Mouse (Mus musculus) heart, embryonic 12.5 days (tissue): Measurements from ENCODE around the gene Ccdc117. TPM values are rescaled to one million over a fixed set of nuclear protein-coding genes. Genes with fewer than 3 reads are reported as not detected.
A peak's percentile ranks its signal among the peaks of the same experiment; 100 is the strongest.

ENCODE experiments used
- ATAC-seq: fragments of 200-750 bp; cut with Nextera tagmentation; 2 replicates; pipeline ENCODE4 v1.8.0; 2017; ENCODE audit warnings: moderate TSS enrichment, moderate library complexity; ENCODE audit not compliant: insufficient number of reproducible peaks, low FRiP score
- H3K27ac ChIP-seq: fragments of 300-500 bp; sonication (generic); 2 replicates; pipeline ENCODE4 v1.5.1; 2016; ENCODE audit warnings: mild to moderate bottlenecking, moderate library complexity; ENCODE audit not compliant: poor library complexity, severe bottlenecking
- H3K27me3 ChIP-seq: fragments of 300-500 bp; sonication (generic); replicated peaks from 2 replicates; pipeline ENCODE4 v1.6.1; 2016; ENCODE audit warnings: mild to moderate bottlenecking, moderate library complexity
- H3K36me3 ChIP-seq: fragments of 300-500 bp; sonication (generic); 2 replicates; pipeline ENCODE4 v1.6.1; 2016; ENCODE audit warnings: mild to moderate bottlenecking, moderate library complexity
- H3K4me1 ChIP-seq: fragments of 300-500 bp; sonication (generic); replicated peaks from 2 replicates; pipeline ENCODE4 v1.6.1; 2016; ENCODE audit warnings: mild to moderate bottlenecking
- H3K4me2 ChIP-seq: fragments of 300-500 bp; sonication (generic); 2 replicates; pipeline ENCODE4 v1.6.1; 2016; ENCODE audit warnings: mild to moderate bottlenecking, moderate library complexity
- H3K4me3 ChIP-seq: fragments of 300-500 bp; sonication (generic); 2 replicates; pipeline ENCODE4 v1.5.1; 2016; ENCODE audit warnings: mild to moderate bottlenecking
- H3K9ac ChIP-seq: fragments of 300-500 bp; sonication (generic); 2 replicates; pipeline ENCODE4 v1.6.1; 2016; ENCODE audit warnings: mild to moderate bottlenecking, moderate library complexity
- H3K9me3 ChIP-seq: fragments of 300-500 bp; sonication (generic); replicated peaks from 2 replicates; pipeline ENCODE4 v1.6.1; 2016; ENCODE audit warnings: mild to moderate bottlenecking, moderate library complexity
- WGBS: fragments of 180-500 bp; shearing (Covaris S2); methylation state at CpG from one replicate; pipeline ENCODE4 v1.1.7; 2016; 5-methylcytosine and 5-hydroxymethylcytosine counted together
- polyA plus RNA-seq: library from polyadenylated mRNA; unstranded; fragments of >200 nt; fragmentation: Nextera tagmentation; extraction: Ambion mirVana; gene quantifications from 2 replicates; pipeline ENCODE4 v1.2.1, GENCODE M21; 2016

The Ccdc117 gene
- 16.4 and 17.9 TPM in 2 replicates for polyA plus RNA-seq

DNA sequence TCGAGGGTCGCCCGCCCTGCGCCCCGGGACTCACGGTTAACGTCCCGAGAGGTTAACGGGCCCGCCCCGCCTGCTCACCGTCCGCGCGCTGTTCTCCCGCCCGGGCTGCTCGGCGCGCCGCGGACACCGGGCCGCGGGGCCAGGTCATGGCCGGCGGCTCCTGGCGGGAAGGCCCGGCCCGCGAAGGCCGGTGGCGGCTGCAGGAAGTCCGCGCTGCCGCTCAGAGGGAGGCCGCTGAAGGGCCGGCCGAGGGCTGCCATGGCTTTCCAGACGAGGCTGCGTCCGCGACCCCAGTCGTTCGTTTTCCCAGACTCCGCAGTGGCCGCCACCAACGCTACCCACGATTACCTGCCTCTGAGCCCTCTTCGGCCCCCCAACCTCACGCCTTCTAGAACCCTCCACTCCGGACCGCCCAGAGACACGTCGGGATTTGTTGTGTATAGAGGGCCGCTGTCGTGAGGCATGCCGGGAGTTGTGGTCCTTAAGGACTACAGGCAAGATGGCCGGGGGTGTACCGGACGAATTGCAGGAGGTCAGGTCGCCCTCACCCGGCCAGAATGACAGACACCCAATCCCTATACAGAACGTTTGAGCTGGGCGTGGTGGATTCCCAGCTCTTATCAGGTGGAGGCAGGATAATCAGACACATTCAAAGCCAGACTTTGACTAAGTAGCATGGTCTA, at the start of gene Ccdc117:
TSS of gene Ccdc117 (minus strand) at position 389 of the 683 bp plus-strand sequence.
- Histone ChIP-seq H3K36me3 (peaks cover 10% of the 10 kb centered on the region), H3K9me3 (no peaks in the 10 kb centered on the region), H3K9ac (peak within 1 kb of the TSS; percentile 96), H3K4me3 (peak within 1 kb of the TSS; percentile 97), H3K4me2 (peak within 1 kb of the TSS; percentile 81), H3K4me1 (peaks cover 11% of the 10 kb centered on the region), H3K27me3 (no peaks in the 10 kb centered on the region), H3K27ac (peak within 1 kb of the TSS; percentile 78)
- under 1% methylated on average over 65 of the region's 65 CpGs for WGBS
- peak; percentile 99 for ATAC-seq

DNA sequence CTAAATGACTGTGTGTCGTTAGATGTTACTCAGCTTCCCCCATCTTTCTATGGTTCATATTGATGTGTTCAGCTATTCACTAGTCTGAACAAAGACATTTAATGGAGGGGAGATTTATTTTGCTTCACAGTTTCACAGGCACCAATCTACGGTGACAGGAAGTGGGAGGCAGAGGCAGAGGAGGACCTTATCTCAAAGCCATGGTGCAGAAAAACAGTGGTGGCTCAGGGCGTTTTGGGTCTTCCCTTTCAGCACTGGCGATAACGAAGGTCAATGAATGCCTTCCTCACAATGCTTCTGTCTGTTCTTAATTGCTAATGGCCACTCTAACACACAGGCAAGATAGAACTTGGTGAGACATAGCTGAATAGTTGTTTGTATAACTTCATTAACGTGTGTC, 33.1 kb upstream of the Ccdc117 start:
- Histone ChIP-seq H3K4me1 (peaks cover 18% of the 10 kb centered on the region), H3K36me3 (no peaks in the 10 kb centered on the region), H3K27ac (no peak overlapping the region), H3K27me3 (no peaks in the 10 kb centered on the region), H3K9ac (no peak overlapping the region), H3K4me2 (no peak overlapping the region), H3K9me3 (no peaks in the 10 kb centered on the region), H3K4me3 (no peak overlapping the region)
- ATAC-seq = peak; percentile 75
- WGBS = 35% methylated on average over 6 of the region's 6 CpGs

DNA sequence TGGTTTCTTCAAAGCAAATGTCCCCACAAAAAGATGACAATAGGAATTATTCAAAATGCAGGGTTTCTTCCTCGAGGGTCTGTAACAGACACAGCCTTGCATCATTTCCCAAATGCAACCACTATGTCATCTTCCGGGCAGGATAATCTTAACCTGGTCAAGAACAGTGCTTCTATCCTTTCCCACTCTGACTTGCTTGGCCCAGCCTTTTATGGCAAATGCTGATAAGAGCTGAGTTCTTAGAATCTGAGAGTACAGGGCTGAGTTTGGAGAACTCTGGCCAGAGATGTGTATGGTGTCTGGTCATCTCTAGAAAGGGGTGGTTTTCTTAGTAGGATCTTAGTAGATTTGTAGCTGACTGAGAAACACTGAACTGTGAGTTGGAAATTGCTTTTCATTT, 31.8 kb upstream of the Ccdc117 start:
- Histone ChIP-seq H3K27me3 (no peaks in the 10 kb centered on the region), H3K4me1 (peaks cover 16% of the 10 kb centered on the region), H3K27ac (no peak overlapping the region), H3K4me3 (no peak overlapping the region), H3K4me2 (no peak overlapping the region), H3K36me3 (no peaks in the 10 kb centered on the region), H3K9me3 (no peaks in the 10 kb centered on the region), H3K9ac (no peak overlapping the region)
- WGBS = 43% methylated on average over 2 of the region's 2 CpGs
- peak; percentile 91 for ATAC-seq

DNA sequence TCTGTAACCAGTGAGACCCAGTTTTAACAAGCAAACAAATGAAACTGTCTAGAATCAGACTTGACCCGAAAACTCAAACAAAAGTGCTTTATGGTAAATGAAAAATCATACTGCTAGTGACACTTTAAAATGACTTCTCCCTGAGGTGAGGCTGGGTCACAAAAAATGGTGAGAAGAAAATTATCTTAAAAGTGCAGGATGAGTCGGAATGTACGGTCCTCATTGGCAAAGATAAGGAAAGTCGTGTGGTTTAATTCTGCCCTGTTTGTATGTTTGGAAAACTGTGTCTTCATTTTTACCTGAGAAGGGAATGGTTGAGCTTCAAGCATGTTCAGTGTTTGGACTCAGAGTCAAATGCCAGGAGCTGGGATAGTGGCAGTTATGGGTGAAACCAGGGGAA, 29.9 kb upstream of the Ccdc117 start:
- Histone ChIP-seq H3K9me3 (0 out of 2 replicates have a peak, but pooled peaks cover 5% of the 10 kb centered on the region), H3K36me3 (no peaks in the 10 kb centered on the region), H3K4me3 (no peak overlapping the region), H3K9ac (no peak overlapping the region), H3K27me3 (no peaks in the 10 kb centered on the region), H3K4me1 (0 out of 2 replicates have a peak, but pooled peaks cover 4% of the 10 kb centered on the region), H3K4me2 (no peak overlapping the region), H3K27ac (no peak overlapping the region)
- 72% methylated on average over 4 of the region's 4 CpGs for WGBS
- no peak for ATAC-seq

DNA sequence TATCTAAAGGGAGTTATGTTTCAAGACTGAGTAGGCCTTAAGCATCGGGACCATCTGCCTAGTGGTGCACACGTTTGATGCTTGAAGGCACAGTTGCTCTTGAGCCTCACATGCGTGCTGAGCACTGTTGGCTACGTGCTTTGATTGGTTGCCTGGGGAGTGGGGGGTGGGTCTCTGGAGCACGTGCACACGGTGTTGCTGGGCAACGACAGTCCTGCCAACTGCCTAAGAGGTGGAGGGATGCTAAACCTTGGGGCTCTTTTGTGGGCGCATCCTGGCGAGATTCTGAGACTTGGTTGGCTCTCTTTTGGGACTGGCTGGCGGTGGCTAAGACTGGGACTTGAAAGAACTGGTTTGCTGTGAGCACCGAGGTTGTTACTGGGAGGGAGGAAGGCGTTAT, 27.5 kb upstream of the Ccdc117 start, which contains the start of gene Ankrd36:
TSS of gene Ankrd36 (plus strand) at position 211 of the 400 bp plus-strand sequence.
- no peaks in the 10 kb centered on the region for H3K27me3 ChIP-seq
- H3K4me1 ChIP-seq = 0 out of 2 replicates have a peak, but pooled peaks cover 4% of the 10 kb centered on the region
- 80% methylated on average over 12 of the region's 12 CpGs for WGBS
- no peak within 1 kb of the TSS for H3K27ac ChIP-seq
- 0 out of 2 replicates have a peak, but pooled peaks cover 5% of the 10 kb centered on the region for H3K9me3 ChIP-seq
- no peak within 1 kb of the TSS for H3K4me3 ChIP-seq
- no peak within 1 kb of the TSS for H3K9ac ChIP-seq
- H3K36me3 ChIP-seq = no peaks in the 10 kb centered on the region
- ATAC-seq = no peak
- H3K4me2 ChIP-seq = no peak within 1 kb of the TSS

DNA sequence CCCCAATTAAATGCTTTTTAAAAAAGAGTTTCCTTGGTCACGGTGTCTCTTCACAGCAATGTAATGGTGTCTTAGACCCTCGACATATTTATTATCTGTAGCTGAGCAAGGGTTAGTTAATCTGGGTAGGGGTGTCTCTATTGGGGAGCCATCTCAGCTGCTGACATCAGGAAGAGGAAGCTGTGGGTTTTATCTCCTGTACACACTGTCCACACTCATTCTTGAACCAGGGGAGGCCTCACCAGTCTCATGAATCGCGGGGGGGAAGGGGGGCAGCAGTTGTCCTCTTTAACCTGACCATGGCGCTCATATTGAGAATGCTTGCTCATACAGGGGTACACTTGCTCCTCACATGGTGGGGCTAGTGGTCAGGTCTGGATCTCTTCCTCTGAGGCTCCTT, 26.1 kb upstream of the Ccdc117 start:
- Histone ChIP-seq H3K27me3 (no peaks in the 10 kb centered on the region), H3K9ac (no peak overlapping the region), H3K4me3 (no peak overlapping the region), H3K36me3 (no peaks in the 10 kb centered on the region), H3K27ac (no peak overlapping the region), H3K4me2 (no peak overlapping the region), H3K9me3 (0 out of 2 replicates have a peak, but pooled peaks cover 5% of the 10 kb centered on the region), H3K4me1 (peaks cover 5% of the 10 kb centered on the region; the same call in 1 of the 2 replicates)
- 83% methylated on average over 5 of the region's 5 CpGs for WGBS
- no peak for ATAC-seq

DNA sequence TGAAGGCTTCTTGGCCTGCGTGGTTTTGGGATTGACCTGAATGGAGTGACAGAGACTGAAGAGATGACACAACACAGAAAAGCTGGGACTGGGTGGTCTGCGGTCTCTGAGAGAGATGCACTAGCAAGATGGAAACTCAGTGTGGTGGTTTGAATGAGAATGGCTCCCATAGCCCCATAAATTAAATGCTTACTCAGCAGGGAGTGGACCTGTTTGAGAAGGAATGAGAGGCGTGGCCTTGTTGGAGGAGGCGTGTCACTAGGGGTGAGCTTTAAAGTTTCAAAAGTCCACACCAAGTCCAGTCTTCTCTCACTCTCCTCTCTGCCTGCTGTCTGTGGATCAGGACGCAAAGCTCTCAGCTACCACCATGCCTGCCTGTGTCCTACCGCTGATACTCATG, 25.7 kb upstream of the Ccdc117 start:
- H3K27ac ChIP-seq = no peak overlapping the region
- no peak overlapping the region for H3K4me2 ChIP-seq
- no peaks in the 10 kb centered on the region for H3K36me3 ChIP-seq
- H3K27me3 ChIP-seq = no peaks in the 10 kb centered on the region
- 0 out of 2 replicates have a peak, but pooled peaks cover 5% of the 10 kb centered on the region for H3K9me3 ChIP-seq
- no peak for ATAC-seq
- no peak overlapping the region for H3K9ac ChIP-seq
- peaks cover 10% of the 10 kb centered on the region; the same call in 1 of the 2 replicates for H3K4me1 ChIP-seq
- 94% methylated on average over 6 of the region's 6 CpGs for WGBS
- H3K4me3 ChIP-seq = no peak overlapping the region

DNA sequence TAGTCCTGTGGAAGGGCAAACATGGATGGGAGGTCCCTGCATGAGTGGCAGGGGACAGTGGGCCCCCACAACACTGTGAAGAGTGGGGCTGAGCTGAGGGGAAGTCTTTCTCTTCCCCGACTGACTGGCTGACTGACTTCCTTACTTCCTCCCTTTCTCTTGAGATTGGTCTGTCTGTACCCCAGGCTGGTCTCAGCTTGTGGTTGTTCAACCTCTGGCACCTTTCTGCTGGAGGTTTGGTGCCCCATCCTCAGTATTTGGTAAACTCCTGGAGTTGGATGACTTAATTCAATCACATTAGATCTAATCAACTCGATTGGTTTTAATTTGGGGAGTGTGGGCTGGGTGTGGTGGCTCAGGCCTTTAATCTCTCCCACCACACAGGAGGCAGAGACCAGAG, 24.5 kb upstream of the Ccdc117 start:
- Histone ChIP-seq H3K4me1 (peaks cover 10% of the 10 kb centered on the region; the same call in 1 of the 2 replicates), H3K36me3 (no peaks in the 10 kb centered on the region), H3K27me3 (no peaks in the 10 kb centered on the region), H3K4me2 (no peak overlapping the region), H3K4me3 (no peak overlapping the region), H3K9ac (no peak overlapping the region), H3K9me3 (0 out of 2 replicates have a peak, but pooled peaks cover 5% of the 10 kb centered on the region), H3K27ac (no peak overlapping the region)
- WGBS = 60% methylated on average over 2 of the region's 2 CpGs
- ATAC-seq = no peak

DNA sequence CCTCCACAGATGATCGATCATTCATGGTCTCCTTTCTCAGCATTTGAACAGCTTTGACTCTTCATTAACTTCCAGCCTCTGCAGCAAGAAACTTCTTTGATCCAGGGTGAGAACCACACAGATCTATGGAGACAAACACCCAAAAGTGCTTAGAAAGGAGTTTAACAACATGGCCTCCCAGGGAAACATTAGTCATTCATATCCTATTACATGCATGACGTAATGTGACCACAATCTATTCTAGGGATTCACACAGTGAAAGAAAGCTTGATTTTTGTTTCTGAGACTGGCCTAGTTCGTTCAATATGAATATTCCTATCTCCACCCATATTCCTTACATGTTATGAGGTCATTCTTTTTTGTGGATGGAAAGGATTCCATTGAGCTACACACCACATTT, 23.6 kb upstream of the Ccdc117 start:
- ATAC-seq = no peak
- no peak overlapping the region for H3K4me3 ChIP-seq
- no peaks in the 10 kb centered on the region for H3K27me3 ChIP-seq
- no peak overlapping the region for H3K4me2 ChIP-seq
- no peak overlapping the region for H3K9ac ChIP-seq
- H3K9me3 ChIP-seq = 0 out of 2 replicates have a peak, but pooled peaks cover 5% of the 10 kb centered on the region
- no peaks in the 10 kb centered on the region for H3K36me3 ChIP-seq
- no peak overlapping the region for H3K27ac ChIP-seq
- 86% methylated on average over 3 of the region's 3 CpGs for WGBS
- peaks cover 10% of the 10 kb centered on the region; the same call in 1 of the 2 replicates for H3K4me1 ChIP-seq

DNA sequence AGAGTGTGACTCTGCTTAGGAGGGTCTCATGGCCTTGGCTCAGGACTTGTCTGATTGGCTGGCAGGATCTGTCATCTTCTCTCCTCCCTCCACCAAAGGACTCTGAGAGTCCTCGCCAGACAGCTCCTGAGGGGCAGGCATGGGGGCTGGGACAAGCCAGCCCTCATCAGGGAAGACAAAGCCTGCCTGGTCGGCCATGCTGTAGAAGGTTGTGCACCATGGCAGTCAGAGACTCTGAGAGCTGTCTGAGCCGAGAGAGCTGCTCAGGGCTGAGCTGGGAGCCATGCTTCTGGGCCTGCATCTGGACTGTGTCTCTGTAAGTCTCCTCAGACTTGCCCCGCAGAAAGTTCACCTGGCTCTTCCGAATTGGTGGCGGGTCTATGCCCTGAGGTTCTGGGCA, 21.9 kb upstream of the Ccdc117 start:
- H3K27me3 ChIP-seq = no peaks in the 10 kb centered on the region
- H3K9ac ChIP-seq = no peak overlapping the region
- 0 out of 2 replicates have a peak, but pooled peaks cover 5% of the 10 kb centered on the region for H3K9me3 ChIP-seq
- peaks cover 10% of the 10 kb centered on the region; the same call in 1 of the 2 replicates for H3K4me1 ChIP-seq
- no peak overlapping the region for H3K4me3 ChIP-seq
- WGBS = 65% methylated on average over 6 of the region's 6 CpGs
- H3K27ac ChIP-seq = no peak overlapping the region
- ATAC-seq = no peak
- H3K4me2 ChIP-seq = no peak overlapping the region
- H3K36me3 ChIP-seq = no peaks in the 10 kb centered on the region

DNA sequence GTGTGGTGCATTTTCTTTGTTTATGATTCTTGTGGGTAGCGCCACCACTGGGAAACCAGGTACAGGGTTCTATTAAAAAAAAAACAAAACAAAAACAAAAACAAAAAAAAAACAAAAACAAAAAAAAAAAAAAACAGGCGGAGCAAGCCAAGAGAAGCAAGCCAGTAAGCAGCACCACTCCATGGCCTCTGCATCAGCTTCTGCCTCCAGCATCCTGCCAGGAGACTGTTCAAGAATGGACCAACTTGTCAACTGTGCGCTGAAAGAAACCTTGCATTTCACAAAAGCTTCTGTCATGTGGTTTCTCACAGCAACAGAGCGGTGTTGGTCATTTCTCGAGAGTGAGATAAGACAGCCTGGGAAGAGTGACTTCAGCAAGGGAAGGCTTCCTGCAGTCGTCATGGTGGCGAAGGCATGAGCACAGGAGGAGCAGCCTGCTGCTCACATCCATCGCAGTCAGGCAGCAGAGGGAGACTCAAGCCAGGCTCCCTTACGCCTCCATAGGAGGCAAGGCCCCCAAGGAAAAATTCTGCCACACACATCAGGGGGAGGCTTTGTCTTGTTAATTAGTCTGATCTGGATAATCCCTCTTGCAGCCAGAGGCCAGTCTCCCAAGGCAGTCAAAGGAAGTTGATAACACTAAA, 20.8 kb upstream of the Ccdc117 start:
- peak; percentile 54 for ATAC-seq
- H3K9me3 ChIP-seq = 0 out of 2 replicates have a peak, but pooled peaks cover 4% of the 10 kb centered on the region
- 20% methylated on average over 9 of the region's 9 CpGs for WGBS
- no peak overlapping the region for H3K4me3 ChIP-seq
- H3K9ac ChIP-seq = no peak overlapping the region
- peak overlapping the region; percentile 31 for H3K4me2 ChIP-seq
- H3K27me3 ChIP-seq = no peaks in the 10 kb centered on the region
- peaks cover 10% of the 10 kb centered on the region; the same call in 1 of the 2 replicates for H3K4me1 ChIP-seq
- no peaks in the 10 kb centered on the region for H3K36me3 ChIP-seq
- no peak overlapping the region for H3K27ac ChIP-seq
